Mouse (Mus musculus): ENCODE data around the gene Bhmt. TPM values are rescaled to one million over a fixed set of nuclear protein-coding genes. Genes with fewer than 3 reads are reported as not detected.
"Not testable (repeated sequence)": the region's sequence is repeated elsewhere in the genome, so short reads cannot be mapped to it uniquely, and the experiment has no call there.

The Bhmt gene
- polyA plus RNA-seq, 1 experiment, result 0.15 TPM

GRCm38 (mm10) chr13:93612660-93613607 is 24.8 kb downstream of the Bhmt start:
- TF ChIP-seq CTCF (IDR thresholded peaks at IDR 0.05; ENCODE audit: insufficient read depth, low read length) (peak; percentile 74), POLR2A (IDR thresholded peaks at IDR 0.05; ENCODE audit: borderline replicate concordance, extremely low read depth, low read depth, low read length) (no peak)
- Histone ChIP-seq H3K4me1 (ENCODE audit: control insufficient read depth, insufficient read depth, low read length) (no peaks in the 10 kb centered on the region), H3K4me3 (replicated peaks; ENCODE audit: extremely low read depth, low read depth, low read length) (no peak overlapping the region)
- 48% methylated on average over 19 of the region's 19 CpGs for WGBS
- peak; percentile 54 for DNase-seq

- DNase-seq, result no peak
- no peak overlapping the region for H3K4me3 ChIP-seq (replicated peaks; ENCODE audit: extremely low read depth, low read depth, low read length)
- H3K4me1 ChIP-seq (ENCODE audit: control insufficient read depth, insufficient read depth, low read length), result no peaks in the 10 kb centered on the region
- no peak for TF ChIP-seq CTCF (IDR thresholded peaks at IDR 0.05; ENCODE audit: insufficient read depth, low read length)
- TF ChIP-seq POLR2A (IDR thresholded peaks at IDR 0.05; ENCODE audit: borderline replicate concordance, extremely low read depth, low read depth, low read length), result no peak
- WGBS, result 73% methylated on average over 2 of the region's 2 CpGs
Measured at GRCm38 (mm10) chr13:93608476-93608875, 29.3 kb downstream of the Bhmt start.

- 97% methylated on average over 3 of the region's 3 CpGs for WGBS
- TF ChIP-seq POLR2A (IDR thresholded peaks at IDR 0.05; ENCODE audit: borderline replicate concordance, extremely low read depth, low read depth, low read length), result no peak
- TF ChIP-seq CTCF (IDR thresholded peaks at IDR 0.05; ENCODE audit: insufficient read depth, low read length), result no peak
- no peak for DNase-seq
- no peaks in the 10 kb centered on the region for H3K4me1 ChIP-seq (ENCODE audit: control insufficient read depth, insufficient read depth, low read length)
- H3K4me3 ChIP-seq (replicated peaks; ENCODE audit: extremely low read depth, low read depth, low read length), result no peak overlapping the region
Measured at GRCm38 (mm10) chr13:93607701-93608100, 30.1 kb downstream of the Bhmt start.

GRCm38 (mm10) chr13:93606868-93607578 is 30.7 kb downstream of the Bhmt start:
- no peaks in the 10 kb centered on the region for H3K4me1 ChIP-seq (ENCODE audit: control insufficient read depth, insufficient read depth, low read length)
- no peak for TF ChIP-seq CTCF (IDR thresholded peaks at IDR 0.05; ENCODE audit: insufficient read depth, low read length)
- TF ChIP-seq POLR2A (IDR thresholded peaks at IDR 0.05; ENCODE audit: borderline replicate concordance, extremely low read depth, low read depth, low read length), result no peak
- no peak overlapping the region for H3K4me3 ChIP-seq (replicated peaks; ENCODE audit: extremely low read depth, low read depth, low read length)
- 65% methylated on average over 13 of the region's 13 CpGs for WGBS
- no peak for DNase-seq

- TF ChIP-seq CTCF (IDR thresholded peaks at IDR 0.05; ENCODE audit: insufficient read depth, low read length), result no peak
- TF ChIP-seq POLR2A (IDR thresholded peaks at IDR 0.05; ENCODE audit: borderline replicate concordance, extremely low read depth, low read depth, low read length), result no peak
- no peak for DNase-seq
- Histone ChIP-seq H3K4me3 (replicated peaks; ENCODE audit: extremely low read depth, low read depth, low read length) (no peak overlapping the region), H3K4me1 (ENCODE audit: control insufficient read depth, insufficient read depth, low read length) (no peaks in the 10 kb centered on the region)
- 70% methylated on average over 4 of the region's 4 CpGs for WGBS
Measured at GRCm38 (mm10) chr13:93604698-93605097, 33.1 kb downstream of the Bhmt start.

- TF ChIP-seq CTCF (IDR thresholded peaks at IDR 0.05; ENCODE audit: insufficient read depth, low read length) (no peak), POLR2A (IDR thresholded peaks at IDR 0.05; ENCODE audit: borderline replicate concordance, extremely low read depth, low read depth, low read length) (no peak)
- Histone ChIP-seq H3K4me1 (ENCODE audit: control insufficient read depth, insufficient read depth, low read length) (no peaks in the 10 kb centered on the region), H3K4me3 (replicated peaks; ENCODE audit: extremely low read depth, low read depth, low read length) (no peak overlapping the region)
- DNase-seq, result no peak
- 67% methylated on average over 11 of the region's 11 CpGs for WGBS
Measured at GRCm38 (mm10) chr13:93601527-93601926, 36.2 kb downstream of the Bhmt start.

GRCm38 (mm10) chr13:93593040-93593699 is 44.6 kb downstream of the Bhmt start:
- Histone ChIP-seq H3K4me1 (ENCODE audit: control insufficient read depth, insufficient read depth, low read length) (no peaks in the 10 kb centered on the region), H3K4me3 (replicated peaks; ENCODE audit: extremely low read depth, low read depth, low read length) (no peak overlapping the region)
- TF ChIP-seq CTCF (IDR thresholded peaks at IDR 0.05; ENCODE audit: insufficient read depth, low read length), result no peak
- WGBS, result 55% methylated on average over 2 of the region's 2 CpGs
- DNase-seq, result no peak

GRCm38 (mm10) chr13:93582526-93582925 is 55.2 kb downstream of the Bhmt start:
- 82% methylated on average over 9 of the region's 9 CpGs for WGBS
- not testable (repeated sequence) for H3K4me1 ChIP-seq (ENCODE audit: control insufficient read depth, insufficient read depth, low read length); DNase-seq; H3K4me3 ChIP-seq (replicated peaks; ENCODE audit: extremely low read depth, low read depth, low read length)

GRCm38 (mm10) chr13:93580431-93580830 is 57.3 kb downstream of the Bhmt start:
- Histone ChIP-seq H3K4me3 (replicated peaks; ENCODE audit: extremely low read depth, low read depth, low read length) (no peak overlapping the region), H3K4me1 (ENCODE audit: control insufficient read depth, insufficient read depth, low read length) (no peaks in the 10 kb centered on the region)
- no peak for TF ChIP-seq POLR2A (IDR thresholded peaks at IDR 0.05; ENCODE audit: borderline replicate concordance, extremely low read depth, low read depth, low read length)
- 80% methylated on average over 5 of the region's 5 CpGs for WGBS
- DNase-seq, result no peak
